Mouse (Mus musculus) G1E (cell line): ENCODE results near the gene Homer2.

Experiments
- CTCF ChIP-seq: IDR thresholded peaks from 2 replicates; pipeline ENCODE4 v1.5.1; 2012; ENCODE audit warnings: low read depth, low read length, inconsistent platforms, mixed read lengths
- GATA1 ChIP-seq: IDR thresholded peaks from 2 replicates; pipeline ENCODE4 v1.6.1; 2012; ENCODE audit warnings: borderline replicate concordance, low read length, inconsistent platforms, mixed read lengths

DNA sequence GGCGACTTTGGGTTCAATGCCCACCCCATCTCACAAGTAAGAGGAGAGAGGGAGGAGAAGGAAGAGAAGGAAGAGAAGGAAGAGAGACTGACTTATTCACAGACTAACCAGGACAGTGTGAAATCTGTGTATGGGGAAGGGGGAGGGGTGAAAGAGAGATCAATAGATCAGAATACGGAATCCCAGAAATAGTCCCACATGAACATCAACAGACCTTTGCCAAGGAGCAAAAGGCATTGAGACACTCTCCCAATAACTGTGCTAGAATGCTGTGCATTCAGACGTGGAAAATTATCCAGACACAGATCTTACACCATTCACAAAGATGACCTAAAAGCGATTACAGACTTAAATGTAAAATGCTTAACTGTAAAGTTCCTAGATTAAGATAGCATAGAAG lies 40.2 kb downstream of the Homer2 start:
- no peak for TF ChIP-seq CTCF
- no peak for TF ChIP-seq GATA1
